Mouse (Mus musculus) liver, embryonic 14.5 days (tissue): Measurements from ENCODE around the gene Chp2.

Experiments used
- CTCF ChIP-seq: IDR thresholded peaks from 2 replicates; pipeline ENCODE4 v1.5.1; 2016; ENCODE audit warnings: antibody characterized with exemption, low read depth, control low read depth
- EP300 ChIP-seq: IDR thresholded peaks from 2 replicates; pipeline ENCODE4 v1.6.1; 2016; ENCODE audit warnings: antibody characterized with exemption, low read depth

- no peak for TF ChIP-seq CTCF
- TF ChIP-seq EP300: no peak
These were observed 34.7 kb upstream of the Chp2 start for GRCm38 (mm10) chr7:122184569-122184968.
